Mouse (Mus musculus): Measurements from ENCODE around the gene Ndufs1. TPM values are rescaled to one million over a fixed set of nuclear protein-coding genes. Genes with fewer than 3 reads are reported as not detected.
"Not testable (repeated sequence)": the region's sequence is repeated elsewhere in the genome, so short reads cannot be mapped to it uniquely, and the experiment has no call there.

Gene Ndufs1
- total and polyA plus RNA-seq, 2 experiments from 2014 or later, result 105 to 148 TPM

DNA sequence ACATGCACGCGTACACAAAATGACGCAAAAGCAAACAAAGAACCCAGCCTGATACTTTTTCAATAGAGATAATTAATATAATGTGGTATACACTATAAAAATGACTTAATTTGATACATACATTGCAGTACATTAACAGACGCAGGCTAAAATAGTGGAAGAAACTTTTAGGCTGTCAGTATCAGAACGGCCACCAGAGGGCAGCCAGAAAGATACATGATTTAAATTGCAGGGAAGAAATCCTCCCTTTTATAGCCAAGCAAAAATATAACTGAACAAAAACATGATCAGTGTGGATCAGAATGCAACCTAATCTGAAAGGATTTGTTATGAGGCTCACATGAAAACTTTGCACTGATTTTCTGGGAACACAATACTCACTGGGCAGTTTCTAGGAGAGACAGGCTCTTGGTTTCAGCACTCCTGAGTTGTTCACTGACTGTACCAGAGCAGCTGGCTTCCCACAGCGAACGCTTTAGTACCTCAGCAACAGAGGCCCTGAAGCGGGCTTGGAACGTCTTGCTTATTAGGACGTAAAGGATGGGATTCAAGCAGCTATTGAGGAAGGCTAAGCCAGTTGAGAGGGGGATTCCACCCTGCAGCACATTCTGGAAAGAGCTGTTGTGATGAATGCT, 6.1 kb upstream of the Ndufs1 start:
- ATAC-seq, result no peak
- Histone ChIP-seq H3K4me1 (ENCODE audit: insufficient read depth, low read length) (no peaks in the 10 kb centered on the region; the same call in 1 of the 2 replicates), H3K9me3 (ENCODE audit: low read length) (no peaks in the 10 kb centered on the region), H3K27me3 (ENCODE audit: insufficient read depth, low read length) (no peaks in the 10 kb centered on the region), H3K9ac (replicated peaks; ENCODE audit: low read length) (no peak overlapping the region), H3K4me2 (ENCODE audit: low read depth, low read length) (no peak overlapping the region), H3K4me3 (ENCODE audit: low read length) (no peak overlapping the region), H3K27ac (no peak overlapping the region), H3K36me3 (ENCODE audit: insufficient read depth, low read length) (peaks cover 19% of the 10 kb centered on the region)
- DNase-seq (ENCODE audit: low spot score), result peak; percentile 80
- TF ChIP-seq CTCF (IDR thresholded peaks at IDR 0.05; ENCODE audit: low read depth), result peak; percentile 78
- 52% methylated on average over 10 of the region's 10 CpGs for WGBS

DNA sequence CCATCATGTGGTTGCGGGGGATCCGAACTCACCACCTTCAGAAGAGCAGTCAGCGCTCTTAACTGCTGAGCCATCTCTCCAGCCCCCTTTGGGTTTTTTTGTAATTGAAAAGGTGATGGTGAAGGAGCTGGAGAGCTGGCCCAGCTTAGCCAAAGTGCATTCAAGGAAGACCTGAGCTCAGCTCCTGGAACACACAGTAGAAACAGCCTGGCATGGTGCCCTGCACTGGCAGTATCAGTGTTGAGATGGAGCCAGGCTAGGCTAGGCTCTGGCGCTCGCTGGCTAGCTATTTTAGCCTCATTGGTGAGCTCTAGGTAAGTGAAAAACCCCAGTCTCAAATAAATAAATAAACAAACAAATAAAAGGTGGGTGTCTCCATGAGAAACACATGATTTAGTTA, 5.6 kb upstream of the Ndufs1 start:
- 69% methylated on average over 5 of the region's 5 CpGs for WGBS
- H3K27me3 ChIP-seq (ENCODE audit: insufficient read depth, low read length), result no peaks in the 10 kb centered on the region
- no peak overlapping the region for H3K27ac ChIP-seq
- TF ChIP-seq CTCF (IDR thresholded peaks at IDR 0.05; ENCODE audit: low read depth), result no peak
- H3K4me2 ChIP-seq (ENCODE audit: low read depth, low read length), result no peak overlapping the region
- ATAC-seq (no peak), DNase-seq (ENCODE audit: low spot score) (peak; percentile 26)
- no peaks in the 10 kb centered on the region for H3K9me3 ChIP-seq (ENCODE audit: low read length)
- H3K9ac ChIP-seq (replicated peaks; ENCODE audit: low read length), result no peak overlapping the region
- peaks cover 19% of the 10 kb centered on the region for H3K36me3 ChIP-seq (ENCODE audit: insufficient read depth, low read length)
- H3K4me3 ChIP-seq (ENCODE audit: low read length), result no peak overlapping the region
- H3K4me1 ChIP-seq (ENCODE audit: insufficient read depth, low read length), result no peaks in the 10 kb centered on the region; the same call in 1 of the 2 replicates

DNA sequence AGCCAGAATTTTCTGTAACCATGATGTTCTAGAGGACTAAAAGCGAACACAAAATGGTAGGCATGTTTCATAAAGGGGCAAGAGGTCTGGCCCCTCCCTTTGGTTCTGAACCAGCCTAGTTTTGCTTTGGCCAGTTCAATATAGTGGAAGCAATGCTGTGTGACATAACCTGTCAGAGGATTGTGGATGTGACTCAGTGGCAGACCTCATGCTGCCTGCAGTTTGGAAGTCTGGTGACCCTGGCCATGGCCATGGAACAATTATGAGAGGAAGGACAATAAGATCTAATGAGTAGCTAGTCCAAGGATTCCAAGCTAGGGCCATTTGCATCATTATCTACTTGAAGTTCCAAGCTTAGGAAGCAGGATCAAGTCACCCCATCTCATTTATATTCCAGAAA, 4.8 kb upstream of the Ndufs1 start:
- H3K4me2 ChIP-seq (ENCODE audit: low read depth, low read length), result no peak overlapping the region
- H3K9ac ChIP-seq (replicated peaks; ENCODE audit: low read length), result no peak overlapping the region
- no peaks in the 10 kb centered on the region; the same call in 1 of the 2 replicates for H3K4me1 ChIP-seq (ENCODE audit: insufficient read depth, low read length)
- H3K27ac ChIP-seq, result no peak overlapping the region
- no peaks in the 10 kb centered on the region for H3K27me3 ChIP-seq (ENCODE audit: insufficient read depth, low read length)
- DNase-seq (ENCODE audit: low spot score) (no peak), ATAC-seq (no peak)
- no peaks in the 10 kb centered on the region for H3K9me3 ChIP-seq (ENCODE audit: low read length)
- peaks cover 19% of the 10 kb centered on the region for H3K36me3 ChIP-seq (ENCODE audit: insufficient read depth, low read length)
- no peak for TF ChIP-seq CTCF (IDR thresholded peaks at IDR 0.05; ENCODE audit: low read depth)
- 100% methylated on average over 1 of the region's 1 CpGs for WGBS
- no peak overlapping the region for H3K4me3 ChIP-seq (ENCODE audit: low read length)

DNA sequence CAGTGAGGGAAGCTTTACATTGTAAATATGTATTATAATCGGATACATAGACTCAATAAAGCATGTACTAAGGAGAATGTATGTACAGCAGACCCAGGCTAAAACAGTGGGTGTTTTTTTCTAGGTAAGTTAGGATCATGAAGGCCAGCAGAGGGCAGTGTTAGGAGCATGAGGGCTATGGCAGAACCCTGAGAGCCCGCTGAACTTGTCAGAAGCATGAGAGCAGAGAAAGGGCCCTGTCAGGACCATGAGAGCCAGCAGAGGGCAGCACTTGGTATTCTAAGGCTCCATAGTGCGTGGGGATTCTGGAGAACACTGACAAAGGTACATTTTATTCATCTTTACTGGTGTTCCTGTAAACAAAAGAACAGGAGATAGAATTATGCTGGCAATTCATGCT, 4.4 kb upstream of the Ndufs1 start:
- Histone ChIP-seq H3K4me2 (ENCODE audit: low read depth, low read length) (no peak overlapping the region), H3K9ac (replicated peaks; ENCODE audit: low read length) (no peak overlapping the region), H3K4me3 (ENCODE audit: low read length) (no peak overlapping the region), H3K36me3 (ENCODE audit: insufficient read depth, low read length) (peaks cover 19% of the 10 kb centered on the region), H3K27me3 (ENCODE audit: insufficient read depth, low read length) (no peaks in the 10 kb centered on the region), H3K27ac (no peak overlapping the region), H3K9me3 (ENCODE audit: low read length) (no peaks in the 10 kb centered on the region), H3K4me1 (ENCODE audit: insufficient read depth, low read length) (no peaks in the 10 kb centered on the region; the same call in 1 of the 2 replicates)
- DNase-seq (ENCODE audit: low spot score) (peak; percentile 98), ATAC-seq (peak; percentile 85)
- peak; percentile 97 for TF ChIP-seq CTCF (IDR thresholded peaks at IDR 0.05; ENCODE audit: low read depth)
- 5% methylated on average over 3 of the region's 3 CpGs for WGBS

DNA sequence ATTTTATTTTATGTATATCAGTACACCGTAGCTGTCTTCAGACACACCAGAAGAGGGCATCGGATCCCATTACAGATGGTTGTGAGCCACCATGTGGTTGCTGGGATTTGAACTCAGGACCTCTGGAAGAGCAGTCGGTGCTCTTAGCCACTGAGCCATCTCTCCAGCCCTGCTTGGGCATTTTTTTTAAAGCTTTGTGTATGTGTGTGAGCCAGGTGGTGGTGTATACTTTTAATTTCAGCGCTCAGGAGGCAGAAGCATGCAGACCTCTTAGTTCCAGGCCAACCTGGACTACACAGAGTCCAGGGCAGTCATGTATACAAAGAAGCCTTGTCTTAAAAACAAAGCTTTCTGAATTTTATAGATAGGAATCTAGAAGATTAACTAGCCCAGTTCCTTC, 3.9 kb upstream of the Ndufs1 start:
- H3K9ac ChIP-seq (replicated peaks; ENCODE audit: low read length); H3K4me2 ChIP-seq (ENCODE audit: low read depth, low read length); ATAC-seq; DNase-seq (ENCODE audit: low spot score); H3K4me1 ChIP-seq (ENCODE audit: insufficient read depth, low read length); H3K27ac ChIP-seq; H3K9me3 ChIP-seq (ENCODE audit: low read length); H3K4me3 ChIP-seq (ENCODE audit: low read length); H3K27me3 ChIP-seq (ENCODE audit: insufficient read depth, low read length): not testable (repeated sequence)
- peaks cover 19% of the 10 kb centered on the region for H3K36me3 ChIP-seq (ENCODE audit: insufficient read depth, low read length)
- WGBS, result 68% methylated on average over 4 of the region's 4 CpGs

DNA sequence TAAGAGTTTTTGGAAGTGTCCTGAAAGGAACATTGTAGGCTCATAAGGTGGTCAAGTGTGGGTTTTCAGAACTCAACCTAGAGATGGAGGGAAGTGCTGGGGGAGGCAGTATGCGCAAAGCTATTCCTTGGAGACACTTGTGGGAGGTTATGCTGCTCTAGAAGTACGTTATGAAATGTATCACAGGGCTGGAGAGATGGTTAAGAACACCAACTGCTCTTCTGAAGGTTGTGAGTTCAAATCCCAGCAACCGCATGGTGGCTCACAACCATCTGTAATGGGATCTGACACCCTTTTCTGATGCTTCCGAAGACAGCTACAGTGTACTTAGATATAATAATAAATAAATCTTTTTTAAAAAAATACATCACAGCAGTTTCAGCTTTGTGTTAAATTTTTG, 3.5 kb upstream of the Ndufs1 start:
- no peak for DNase-seq (ENCODE audit: low spot score)
- Histone ChIP-seq H3K4me1 (ENCODE audit: insufficient read depth, low read length) (peaks cover 6% of the 10 kb centered on the region), H3K9ac (replicated peaks; ENCODE audit: low read length) (no peak overlapping the region), H3K27me3 (ENCODE audit: insufficient read depth, low read length) (no peaks in the 10 kb centered on the region), H3K9me3 (ENCODE audit: low read length) (no peaks in the 10 kb centered on the region), H3K4me2 (ENCODE audit: low read depth, low read length) (no peak overlapping the region), H3K4me3 (ENCODE audit: low read length) (no peak overlapping the region), H3K36me3 (ENCODE audit: insufficient read depth, low read length) (peaks cover 19% of the 10 kb centered on the region), H3K27ac (no peak overlapping the region)
- no peak for TF ChIP-seq CTCF (IDR thresholded peaks at IDR 0.05; ENCODE audit: low read depth)
- 94% methylated on average over 4 of the region's 4 CpGs for WGBS
- no peak for ATAC-seq

DNA sequence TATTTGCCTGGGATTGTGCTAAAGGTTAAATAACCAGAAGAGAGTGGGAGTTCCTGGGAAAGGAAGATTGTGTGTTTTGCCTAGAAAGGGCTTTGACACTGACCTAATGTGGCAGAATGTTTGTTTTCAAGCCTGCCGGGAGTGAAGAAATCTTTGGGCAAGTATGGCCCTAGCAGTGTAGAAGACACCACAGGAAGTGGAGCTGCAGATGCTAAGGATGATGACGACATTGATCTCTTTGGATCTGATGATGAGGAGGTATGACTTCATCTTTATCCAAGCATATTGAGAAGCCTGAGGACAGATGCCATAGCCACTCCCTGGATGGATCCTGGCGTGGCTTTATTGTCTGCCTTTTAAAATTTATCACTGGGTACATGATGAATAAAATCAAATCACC, 1.7 kb upstream of the Ndufs1 start:
- H3K36me3 ChIP-seq (ENCODE audit: insufficient read depth, low read length), result peaks cover 19% of the 10 kb centered on the region
- H3K9ac ChIP-seq (replicated peaks; ENCODE audit: low read length), result no peak overlapping the region; the same call in 1 of the 2 replicates
- peaks cover 6% of the 10 kb centered on the region for H3K4me1 ChIP-seq (ENCODE audit: insufficient read depth, low read length)
- no peak for TF ChIP-seq CTCF (IDR thresholded peaks at IDR 0.05; ENCODE audit: low read depth)
- ATAC-seq (no peak), DNase-seq (ENCODE audit: low spot score) (no peak)
- H3K27ac ChIP-seq, result no peak overlapping the region
- H3K9me3 ChIP-seq (ENCODE audit: low read length), result no peaks in the 10 kb centered on the region
- H3K4me2 ChIP-seq (ENCODE audit: low read depth, low read length), result peak overlapping the region; percentile 71
- WGBS, result 77% methylated on average over 3 of the region's 3 CpGs
- H3K27me3 ChIP-seq (ENCODE audit: insufficient read depth, low read length), result no peaks in the 10 kb centered on the region
- no peak overlapping the region for H3K4me3 ChIP-seq (ENCODE audit: low read length)

All from hindbrain, postnatal 0 days (tissue).